Mouse (Mus musculus) midbrain, embryonic 16.5 days (tissue): ENCODE measurements around the gene Ddx5. TPM values are rescaled to one million over a fixed set of nuclear protein-coding genes. Genes with fewer than 3 reads are reported as not detected.
"Not testable (repeated sequence)": the region's sequence is repeated elsewhere in the genome, so short reads cannot be mapped to it uniquely, and the experiment has no call there.

Experiments used
- ATAC-seq: fragments of 200-750 bp; cut with Nextera tagmentation; 2 replicates; pipeline ENCODE4 v1.8.0; 2017; ENCODE audit warnings: moderate TSS enrichment
- H3K27ac ChIP-seq: fragments of 300-500 bp; sonication (generic); 2 replicates; pipeline ENCODE4 v1.5.1; 2014; ENCODE audit warnings: mild to moderate bottlenecking, low read length, mixed read lengths
- H3K27me3 ChIP-seq: fragments of 300-500 bp; sonication (generic); 2 replicates; pipeline ENCODE4 v1.6.1; 2014; ENCODE audit warnings: low read depth, low read length, mixed read lengths; ENCODE audit not compliant: control insufficient read depth, insufficient read depth
- H3K36me3 ChIP-seq: fragments of 300-500 bp; sonication (generic); 2 replicates; pipeline ENCODE4 v1.6.1; 2014; ENCODE audit warnings: mild to moderate bottlenecking, low read length, moderate library complexity, mixed read lengths; ENCODE audit not compliant: control insufficient read depth, insufficient read depth
- H3K4me1 ChIP-seq: fragments of 300-500 bp; sonication (generic); 2 replicates; pipeline ENCODE4 v1.6.1; 2014; ENCODE audit warnings: mild to moderate bottlenecking, low read length, mixed read lengths; ENCODE audit not compliant: control insufficient read depth, insufficient read depth
- H3K4me2 ChIP-seq: fragments of 300-500 bp; sonication (generic); 2 replicates; pipeline ENCODE4 v1.6.1; 2014; ENCODE audit warnings: mild to moderate bottlenecking, low read length, mixed read lengths
- H3K4me3 ChIP-seq: fragments of 300-500 bp; sonication (generic); 2 replicates; pipeline ENCODE4 v1.5.1; 2014; ENCODE audit warnings: low read depth, mild to moderate bottlenecking, low read length, moderate library complexity, mixed read lengths
- H3K9ac ChIP-seq: fragments of 300-500 bp; sonication (generic); 2 replicates; pipeline ENCODE4 v1.6.1; 2014; ENCODE audit warnings: low read depth, low read length, mixed read lengths
- H3K9me3 ChIP-seq: fragments of 300-500 bp; sonication (generic); replicated peaks from 2 replicates; pipeline ENCODE4 v1.6.1; 2014; ENCODE audit warnings: mild to moderate bottlenecking, low read length, mixed read lengths; ENCODE audit not compliant: control insufficient read depth, poor library complexity, severe bottlenecking
- WGBS: fragments of 180-500 bp; shearing (Covaris S2); extraction: QIAGEN DNeasy Blood & Tissue Kit; methylation state at CpG from one replicate; pipeline ENCODE4 v1.1.7; 2014; 5-methylcytosine and 5-hydroxymethylcytosine counted together
- polyA plus RNA-seq: library from polyadenylated mRNA; unstranded; fragments of >200 nt; fragmentation: Nextera tagmentation; extraction: Ambion mirVana; gene quantifications from 2 replicates; pipeline ENCODE4 v1.2.1, GENCODE M21; 2015

Gene Ddx5
- polyA plus RNA-seq, 1 experiment from 2014 or later: 365 TPM

- WGBS: 93% methylated on average over 2 of the region's 2 CpGs
- Histone ChIP-seq H3K27ac (no peak overlapping the region), H3K9ac (no peak overlapping the region), H3K4me1 (peaks cover 21% of the 10 kb centered on the region), H3K4me3 (no peak overlapping the region), H3K27me3 (no peaks in the 10 kb centered on the region), H3K4me2 (no peak overlapping the region), H3K36me3 (peaks cover 31% of the 10 kb centered on the region), H3K9me3 (no peaks in the 10 kb centered on the region)
- no peak for ATAC-seq
Observed at GRCm38 (mm10) chr11:106784476-106784875, 4.5 kb downstream of the Ddx5 start.

- no peak overlapping the region for H3K4me2 ChIP-seq
- no peaks in the 10 kb centered on the region for H3K9me3 ChIP-seq
- no peak overlapping the region for H3K9ac ChIP-seq
- H3K27me3 ChIP-seq: no peaks in the 10 kb centered on the region
- ATAC-seq: no peak
- no peak overlapping the region for H3K27ac ChIP-seq
- no peak overlapping the region for H3K4me3 ChIP-seq
- peaks cover 21% of the 10 kb centered on the region for H3K4me1 ChIP-seq
- H3K36me3 ChIP-seq: peaks cover 31% of the 10 kb centered on the region
- WGBS: 83% methylated on average over 9 of the region's 9 CpGs
Observed at GRCm38 (mm10) chr11:106782841-106783764, 5.9 kb downstream of the Ddx5 start.

GRCm38 (mm10) chr11:106782271-106782670 lies 6.7 kb downstream of the Ddx5 start:
- H3K9me3 ChIP-seq, H3K9ac ChIP-seq, H3K4me3 ChIP-seq, H3K27me3 ChIP-seq, ATAC-seq, H3K27ac ChIP-seq, H3K4me2 ChIP-seq: not testable (repeated sequence)
- WGBS: 93% methylated on average over 7 of the region's 7 CpGs
- Histone ChIP-seq H3K36me3 (peaks cover 31% of the 10 kb centered on the region), H3K4me1 (peaks cover 26% of the 10 kb centered on the region)

DNA sequence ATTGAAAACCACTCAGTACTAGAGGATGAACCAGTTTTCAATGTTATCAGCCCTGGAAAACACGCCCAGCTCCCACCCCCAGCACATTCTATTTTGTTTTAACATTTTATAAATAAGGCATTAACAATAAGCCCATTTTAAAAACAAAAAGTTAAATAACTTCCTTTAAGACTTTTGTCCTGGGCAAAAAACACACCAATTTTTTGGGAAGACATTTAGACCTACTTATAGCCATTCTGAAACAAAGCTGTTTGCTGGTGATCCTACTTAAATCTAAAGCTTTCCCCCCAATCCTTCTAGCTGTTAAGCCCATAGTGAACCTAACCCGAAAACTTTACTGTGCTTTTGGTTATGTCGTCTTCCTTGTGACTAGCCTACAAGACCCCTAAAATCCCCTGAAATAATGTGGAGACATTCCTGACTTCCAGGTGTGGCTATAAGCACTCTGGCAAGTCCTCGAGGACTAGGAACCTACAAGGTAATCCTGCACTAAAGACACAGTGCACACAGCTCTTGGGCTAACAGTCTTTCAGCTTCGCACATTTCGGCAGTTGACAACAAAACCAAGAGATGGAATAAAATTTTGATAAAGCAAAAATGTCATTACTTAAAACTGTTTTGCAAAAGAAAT lies 8.3 kb downstream of the Ddx5 start:
- Histone ChIP-seq H3K27ac (no peak overlapping the region), H3K9ac (no peak overlapping the region), H3K4me1 (peaks cover 17% of the 10 kb centered on the region), H3K4me2 (no peak overlapping the region), H3K36me3 (peaks cover 30% of the 10 kb centered on the region), H3K4me3 (no peak overlapping the region), H3K27me3 (no peaks in the 10 kb centered on the region), H3K9me3 (no peaks in the 10 kb centered on the region)
- WGBS: 73% methylated on average over 6 of the region's 6 CpGs
- ATAC-seq: no peak

GRCm38 (mm10) chr11:106780089-106780425 lies 8.9 kb downstream of the Ddx5 start:
- H3K9me3 ChIP-seq: no peaks in the 10 kb centered on the region
- ATAC-seq: no peak; the same call in 1 of the 2 replicates
- no peak overlapping the region for H3K4me3 ChIP-seq
- H3K36me3 ChIP-seq: peaks cover 26% of the 10 kb centered on the region
- no peak overlapping the region; the same call in 1 of the 2 replicates for H3K9ac ChIP-seq
- no peaks in the 10 kb centered on the region for H3K27me3 ChIP-seq
- no peak overlapping the region for H3K4me2 ChIP-seq
- H3K27ac ChIP-seq: no peak overlapping the region; the same call in 1 of the 2 replicates
- H3K4me1 ChIP-seq: peaks cover 10% of the 10 kb centered on the region
- WGBS: 71% methylated on average over 4 of the region's 4 CpGs

- Histone ChIP-seq H3K9me3 (no peaks in the 10 kb centered on the region), H3K4me2 (peak within 1 kb of the TSS; percentile 88), H3K27me3 (no peaks in the 10 kb centered on the region), H3K9ac (peak within 1 kb of the TSS; percentile 90), H3K4me1 (peaks cover 9% of the 10 kb centered on the region; the same call in 1 of the 2 replicates), H3K36me3 (peaks cover 29% of the 10 kb centered on the region), H3K4me3 (peak within 1 kb of the TSS; percentile 73), H3K27ac (peak within 1 kb of the TSS; percentile 93)
- peak; percentile 99 for ATAC-seq
- WGBS: 2% methylated on average over 30 of the region's 30 CpGs
Observed at GRCm38 (mm10) chr11:106779388-106780088, 9.4 kb downstream of the Ddx5 start, which contains the start of gene Polg2. Polg2 (minus strand) TSS chr11:106779537.

GRCm38 (mm10) chr11:106778589-106779387 lies 10.2 kb downstream of the Ddx5 start:
- peaks cover 9% of the 10 kb centered on the region; the same call in 1 of the 2 replicates for H3K4me1 ChIP-seq
- H3K9me3 ChIP-seq: no peaks in the 10 kb centered on the region
- peak overlapping the region; percentile 90 for H3K9ac ChIP-seq
- H3K36me3 ChIP-seq: peaks cover 24% of the 10 kb centered on the region
- H3K4me3 ChIP-seq: peak overlapping the region; percentile 73
- peak; percentile 79 for ATAC-seq
- 3% methylated on average over 39 of the region's 39 CpGs for WGBS
- H3K27ac ChIP-seq: peak overlapping the region; percentile 93
- no peaks in the 10 kb centered on the region for H3K27me3 ChIP-seq
- H3K4me2 ChIP-seq: peak overlapping the region; percentile 88

- ATAC-seq: no peak
- Histone ChIP-seq H3K4me3 (no peak overlapping the region), H3K4me2 (no peak overlapping the region), H3K4me1 (peaks cover 9% of the 10 kb centered on the region; the same call in 1 of the 2 replicates), H3K36me3 (peaks cover 18% of the 10 kb centered on the region), H3K27ac (no peak overlapping the region), H3K9me3 (no peaks in the 10 kb centered on the region), H3K27me3 (no peaks in the 10 kb centered on the region), H3K9ac (no peak overlapping the region)
- WGBS: 94% methylated on average over 7 of the region's 7 CpGs
Observed at GRCm38 (mm10) chr11:106778132-106778531, 10.9 kb downstream of the Ddx5 start.
